Mouse (Mus musculus): Measurements from ENCODE around the gene Hoxc12.

Hoxc12 gene

DNA sequence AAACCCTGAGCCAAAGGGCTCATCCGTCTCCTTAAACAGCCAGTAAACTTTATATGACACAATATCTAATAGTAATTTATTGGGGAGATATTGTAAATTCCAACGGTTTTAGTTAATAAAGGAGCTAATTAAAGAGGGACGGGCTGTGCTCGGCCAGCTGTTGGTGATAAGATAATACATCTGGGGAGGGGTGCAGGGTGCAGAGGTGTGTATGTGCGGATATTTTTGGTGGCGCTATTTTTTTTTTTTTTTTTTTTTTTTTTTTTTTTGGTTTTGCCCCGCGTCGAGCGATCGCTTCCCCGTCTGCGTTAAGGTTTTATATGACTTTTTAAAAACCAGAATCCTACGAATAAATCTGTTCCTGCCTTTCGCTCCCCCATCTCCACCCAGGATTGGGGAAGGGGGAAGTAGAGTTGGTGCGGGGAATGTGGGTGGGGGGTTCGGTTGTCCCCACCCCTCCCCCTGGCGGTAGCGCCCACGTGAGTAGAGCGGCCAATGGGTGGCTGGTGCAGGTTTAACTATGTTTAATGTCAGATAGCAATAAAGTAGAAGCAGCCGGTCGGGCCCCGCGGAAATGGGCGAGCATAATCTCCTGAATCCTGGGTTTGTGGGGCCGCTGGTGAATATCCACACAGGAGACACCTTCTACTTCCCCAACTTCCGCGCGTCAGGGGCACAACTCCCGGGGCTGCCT is at the start of gene Hoxc12:
TSS of gene Hoxc12 (plus strand) at position 479 of the 694 bp plus-strand sequence.
- DNase-seq (ENCODE audit: low spot score) = no peak

DNA sequence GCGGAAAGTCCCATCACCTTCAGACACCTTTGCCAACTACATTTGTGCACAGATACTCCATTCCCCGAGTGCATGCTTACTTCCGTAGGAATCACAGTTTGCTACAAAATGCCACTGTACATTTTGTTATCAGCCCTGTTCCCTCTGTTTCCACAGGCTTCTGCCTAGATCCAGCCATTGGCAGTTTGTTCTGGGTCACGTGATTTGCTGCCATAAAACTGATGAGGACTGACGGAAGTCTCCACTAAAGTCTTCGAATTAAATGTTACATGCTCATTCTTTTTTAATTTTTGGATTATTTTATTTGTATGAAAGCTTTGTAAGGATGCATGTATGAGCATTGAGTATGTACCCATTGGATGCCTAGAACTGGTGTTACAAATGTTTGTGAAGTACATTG is 41.4 kb upstream of the Hoxc12 start:
- DNase-seq (ENCODE audit: low spot score) = no peak

GRCm38 (mm10) chr15:102904946-102905345 is 31.6 kb upstream of the Hoxc12 start:
- no peak for DNase-seq (ENCODE audit: low spot score)

GRCm38 (mm10) chr15:102909536-102909935 is 27.0 kb upstream of the Hoxc12 start:
- no peak for DNase-seq (ENCODE audit: low spot score)

DNA sequence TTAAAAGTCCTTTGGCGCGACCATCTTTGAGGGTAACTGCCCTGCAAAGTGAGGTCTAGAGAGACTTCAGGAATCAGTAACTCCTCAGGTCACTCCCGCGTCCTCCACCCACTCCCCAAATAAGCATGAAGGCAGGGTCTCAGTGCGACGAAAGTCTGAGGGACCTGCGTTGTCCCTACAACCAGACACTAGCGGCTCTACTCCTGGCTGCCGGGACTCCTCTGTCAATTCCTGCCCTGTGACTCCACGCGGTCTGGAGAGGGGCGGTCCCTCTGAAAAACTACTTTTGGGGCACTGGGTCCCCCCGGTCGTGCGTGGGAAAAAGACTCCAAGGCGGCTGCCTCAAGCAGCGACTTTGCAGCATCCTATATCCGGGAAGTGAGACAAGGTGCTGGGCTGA is 26.5 kb upstream of the Hoxc12 start:
- no peak for DNase-seq (ENCODE audit: low spot score)

DNA sequence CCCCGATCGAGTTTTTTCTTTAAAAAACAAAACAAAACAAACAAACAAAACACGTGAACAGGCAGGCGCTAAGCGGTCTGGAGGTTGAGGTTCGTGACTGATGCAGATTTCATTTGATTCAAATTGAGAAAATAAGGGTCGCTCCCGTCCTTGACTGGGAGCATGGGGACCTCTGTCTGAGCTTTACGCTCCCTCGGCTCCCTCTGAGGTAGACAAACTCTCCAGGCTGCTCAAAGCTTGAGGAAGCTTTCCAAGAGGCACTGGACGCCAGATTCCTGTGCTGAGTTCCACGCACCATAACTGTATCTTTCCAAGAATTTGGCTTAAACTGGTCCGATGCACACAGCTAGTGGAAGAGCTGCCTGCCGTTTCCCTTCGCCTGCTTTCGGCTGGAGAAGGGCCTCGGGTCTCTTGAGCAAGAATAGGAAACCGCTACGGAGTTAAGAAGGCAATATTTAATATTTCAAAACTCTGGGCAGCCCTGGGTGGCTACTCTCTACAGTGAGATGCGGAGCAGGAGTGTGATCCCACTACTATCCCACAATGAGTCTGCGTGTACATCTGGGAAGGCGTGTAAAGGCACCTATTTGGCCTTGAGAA is 26.0 kb upstream of the Hoxc12 start:
- DNase-seq (ENCODE audit: low spot score) = no peak

GRCm38 (mm10) chr15:102913038-102913585 is 23.4 kb upstream of the Hoxc12 start:
- no peak for DNase-seq (ENCODE audit: low spot score)

- no peak for DNase-seq (ENCODE audit: low spot score)
Measured at GRCm38 (mm10) chr15:102917972-102918572, 18.5 kb upstream of the Hoxc12 start.

DNA sequence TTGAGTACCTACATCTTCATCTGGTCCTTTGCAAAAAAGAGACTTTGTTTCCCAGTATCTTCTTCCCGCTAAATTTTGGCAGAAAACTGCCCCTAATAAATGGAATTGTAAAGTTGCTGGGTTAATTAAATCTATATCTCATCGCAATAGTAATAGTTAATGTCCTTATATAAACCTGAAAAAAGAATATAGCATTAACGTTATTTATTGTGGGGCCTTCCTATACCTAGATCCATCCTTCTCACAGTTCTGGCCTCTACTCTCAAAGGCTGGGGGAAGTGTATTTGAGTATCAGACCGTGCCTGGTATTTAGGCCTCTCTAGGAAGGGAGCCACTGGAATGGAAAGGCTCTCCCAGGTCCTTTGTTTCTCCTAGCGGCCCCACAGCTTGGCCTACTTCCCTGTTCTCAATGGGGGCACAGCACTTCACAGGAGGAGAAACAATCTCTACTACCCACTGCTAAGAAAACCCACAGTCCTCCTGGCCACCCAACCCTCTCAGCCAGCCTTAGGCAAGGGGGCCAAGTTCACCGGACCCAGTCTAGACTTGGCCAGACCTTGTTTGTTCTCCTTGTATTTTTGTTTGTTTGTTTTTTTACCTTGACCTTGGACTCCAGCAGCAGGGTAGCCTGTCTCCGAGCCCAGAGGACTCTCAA is 17.8 kb upstream of the Hoxc12 start:
- no peak for DNase-seq (ENCODE audit: low spot score)

DNA sequence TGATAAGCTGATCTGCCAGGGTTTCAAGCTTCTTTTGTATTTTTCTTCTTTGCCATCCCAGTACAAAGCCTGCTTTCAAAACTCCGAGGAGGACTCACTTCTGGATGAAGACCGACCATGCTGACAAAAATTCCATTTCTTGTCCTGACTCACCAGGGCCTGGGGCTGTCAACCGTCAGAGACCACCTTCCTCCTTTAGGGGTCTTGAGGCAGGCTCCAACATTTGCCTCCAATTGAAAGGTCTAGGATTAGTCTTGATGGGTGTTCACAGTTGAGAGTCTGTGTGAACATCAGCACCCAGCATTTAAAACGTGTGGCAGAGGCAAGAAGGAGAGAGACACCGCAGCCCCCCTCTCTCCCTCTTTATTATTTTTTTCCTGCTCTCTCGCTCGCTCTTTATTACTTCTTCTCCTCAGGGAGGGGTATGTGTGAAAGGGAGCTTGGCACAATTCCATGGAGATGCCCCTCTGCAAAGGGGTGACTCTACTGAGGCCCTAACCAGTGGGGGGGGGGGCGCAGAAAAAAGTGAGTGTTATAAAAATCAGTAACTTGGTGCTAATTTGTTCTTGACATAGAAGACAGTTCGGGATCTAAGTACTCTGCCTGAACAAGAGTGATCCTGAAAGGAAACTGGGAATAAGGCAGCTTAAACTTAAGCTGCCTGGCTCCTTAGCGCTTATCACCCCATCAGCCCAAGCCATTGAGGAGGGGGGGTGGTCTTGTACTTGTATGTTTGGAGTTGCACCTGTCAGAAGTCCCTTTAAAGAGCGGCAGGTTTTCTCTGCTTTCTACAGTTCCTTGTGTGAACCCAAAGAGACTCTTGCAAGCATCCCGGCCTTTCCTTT is 17.0 kb upstream of the Hoxc12 start:
- no peak for DNase-seq (ENCODE audit: low spot score)

DNA sequence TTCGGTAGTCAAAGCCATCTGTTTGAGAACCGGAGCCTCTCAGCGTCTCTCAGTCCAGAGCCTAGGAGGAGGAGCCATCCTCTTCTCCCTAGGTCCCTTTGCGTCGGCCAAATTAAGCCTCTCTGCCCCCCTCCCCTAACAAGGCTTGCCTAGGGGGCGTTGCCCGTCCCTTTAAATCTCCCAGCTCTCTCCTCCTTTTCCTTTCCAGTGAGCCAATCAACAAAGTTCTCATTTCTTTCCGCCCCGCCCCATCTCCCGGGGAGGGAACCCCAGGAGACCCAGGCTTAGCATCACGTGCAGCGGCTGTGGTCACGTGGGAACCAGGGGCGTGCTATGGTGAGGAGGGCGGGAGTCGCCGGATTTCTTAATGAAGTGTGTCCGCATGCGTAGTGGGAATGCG is 15.9 kb upstream of the Hoxc12 start:
- DNase-seq (ENCODE audit: low spot score) = no peak

DNA sequence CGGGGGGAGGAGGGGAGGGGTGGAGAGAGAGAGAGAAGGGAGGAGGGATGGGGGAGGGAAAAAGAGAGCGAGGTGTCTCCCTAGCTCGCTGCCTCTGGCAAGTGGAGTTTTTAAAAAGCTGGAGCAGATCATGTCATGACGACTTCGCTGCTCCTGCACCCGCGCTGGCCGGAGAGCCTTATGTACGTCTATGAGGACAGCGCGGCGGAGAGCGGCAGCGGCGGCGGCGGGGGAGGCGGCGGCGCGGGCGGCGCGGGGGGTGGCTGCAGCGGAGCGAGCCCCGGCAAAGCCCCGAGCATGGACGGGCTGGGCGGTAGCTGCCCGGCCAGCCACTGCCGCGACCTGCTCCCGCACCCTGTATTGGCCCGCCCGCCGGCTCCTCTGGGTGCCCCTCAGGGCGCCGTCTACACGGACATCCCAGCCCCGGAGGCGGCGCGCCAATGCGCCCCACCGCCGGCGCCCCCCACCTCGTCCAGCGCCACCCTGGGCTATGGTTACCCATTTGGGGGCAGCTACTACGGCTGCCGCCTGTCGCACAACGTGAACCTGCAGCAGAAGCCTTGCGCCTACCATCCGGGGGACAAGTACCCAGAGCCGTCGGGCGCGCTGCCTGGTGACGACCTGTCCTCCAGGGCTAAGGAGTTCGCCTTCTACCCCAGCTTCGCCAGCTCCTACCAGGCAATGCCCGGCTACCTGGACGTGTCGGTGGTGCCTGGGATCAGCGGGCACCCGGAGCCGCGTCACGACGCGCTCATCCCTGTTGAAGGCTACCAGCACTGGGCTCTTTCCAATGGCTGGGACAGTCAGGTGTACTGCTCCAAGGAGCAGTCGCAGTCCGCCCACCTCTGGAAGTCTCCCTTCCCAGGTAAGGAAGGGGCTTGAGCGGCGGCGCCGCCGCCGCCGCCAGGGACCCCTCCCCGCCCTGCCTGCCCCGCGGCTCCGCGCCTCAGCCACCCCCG is 15.2 kb upstream of the Hoxc12 start, which contains the start of gene Hoxc13:
TSS of gene Hoxc13 (plus strand) at position 51 of the 959 bp plus-strand sequence.
- DNase-seq (ENCODE audit: low spot score) = no peak

- DNase-seq (ENCODE audit: low spot score) = no peak
Measured at GRCm38 (mm10) chr15:102922012-102922362, 14.6 kb upstream of the Hoxc12 start.

- no peak for DNase-seq (ENCODE audit: low spot score)
Measured at GRCm38 (mm10) chr15:102922636-102923500, 13.7 kb upstream of the Hoxc12 start.

DNA sequence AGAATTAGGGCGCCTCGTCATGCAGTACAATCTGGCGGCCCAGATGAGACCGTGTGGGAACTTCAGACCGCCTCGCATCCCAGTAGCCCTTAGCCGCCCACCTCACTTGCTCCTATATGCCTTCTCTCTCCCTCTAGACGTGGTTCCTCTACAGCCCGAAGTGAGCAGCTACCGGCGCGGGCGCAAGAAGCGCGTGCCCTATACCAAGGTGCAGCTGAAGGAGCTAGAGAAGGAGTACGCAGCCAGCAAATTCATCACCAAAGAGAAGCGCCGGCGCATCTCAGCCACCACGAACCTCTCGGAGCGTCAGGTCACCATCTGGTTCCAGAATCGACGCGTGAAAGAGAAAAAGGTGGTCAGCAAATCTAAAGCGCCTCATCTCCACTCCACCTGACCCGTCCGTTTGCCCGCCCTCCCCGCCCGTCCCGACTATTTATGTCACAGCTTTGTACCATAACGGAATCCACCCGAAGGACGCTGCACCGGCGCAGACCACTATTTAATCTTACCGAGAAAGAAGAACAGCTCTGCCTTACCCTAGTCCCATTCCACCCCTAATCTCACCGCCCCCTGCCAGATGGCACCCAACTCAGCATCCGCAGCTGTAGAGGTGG is 9.4 kb upstream of the Hoxc12 start:
- DNase-seq (ENCODE audit: low spot score) = no peak

- DNase-seq (ENCODE audit: low spot score) = no peak
Measured at GRCm38 (mm10) chr15:102931706-102932358, 4.7 kb upstream of the Hoxc12 start.

- DNase-seq (ENCODE audit: low spot score) = no peak
Measured at GRCm38 (mm10) chr15:102934438-102934837, 2.1 kb upstream of the Hoxc12 start.

GRCm38 (mm10) chr15:102934897-102935296 is 1.7 kb upstream of the Hoxc12 start:
- no peak for DNase-seq (ENCODE audit: low spot score)
